Mouse (Mus musculus): Measurements from ENCODE around the gene Acot6.

DNA sequence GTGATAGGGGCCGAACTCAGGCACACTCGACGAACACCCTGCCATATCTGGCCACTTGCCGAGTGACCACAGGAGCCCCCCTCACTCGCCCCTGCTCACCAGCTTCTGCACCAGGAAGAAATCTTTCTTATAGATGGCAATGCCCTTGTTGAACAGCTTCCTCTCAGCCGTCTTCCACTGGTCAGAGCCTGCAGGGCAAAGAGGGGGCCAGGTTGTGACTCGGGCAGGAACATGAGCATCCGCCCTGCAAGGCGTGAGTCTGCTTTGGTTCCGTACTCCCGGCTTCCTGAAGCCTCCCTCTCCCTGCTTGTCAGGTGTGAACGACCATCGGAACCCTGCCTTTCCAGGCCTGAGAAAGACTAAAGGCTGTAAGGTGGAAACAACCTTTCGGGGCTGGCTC, 57.7 kb downstream of the Acot6 start:
- no peak for TF ChIP-seq CTCF (IDR thresholded peaks at IDR 0.05; ENCODE audit: low read depth, low read length)
- TF ChIP-seq EP300 (IDR thresholded peaks at IDR 0.05; ENCODE audit: insufficient read depth, low read depth, low read length), result no peak

Data from ES-Bruce4 (cell line).